Mouse (Mus musculus) embryonic stem cell, embryonic (primary cell): Measurements from ENCODE around the gene Mrpl4.
"Not testable (repeated sequence)": the region's sequence is repeated elsewhere in the genome, so short reads cannot be mapped to it uniquely, and the experiment has no call there.

ENCODE experiments used
- CTCF ChIA-PET, 4 experiments: fragments of 300-600 bp in 2 of 4; fragments of 350-600 bp in 2 of 4; sonication (Branson Sonifier 250); formaldehyde crosslinking; loops; one replicate each; lab custom pipeline; 2022; ENCODE audit warnings: inconsistent platforms in 2 of 4; lab: Charles Lee
- POLR2A ChIA-PET, 4 experiments: fragments of 300-600 bp in 2 of 4; fragments of 350-600 bp in 2 of 4; sonication (Branson Sonifier 250); formaldehyde crosslinking; loops; one replicate each; lab custom pipeline; 2022; ENCODE audit warnings: antibody characterized with exemption in 4 of 4, inconsistent platforms in 1 of 4; lab: Charles Lee

The Mrpl4 gene

DNA sequence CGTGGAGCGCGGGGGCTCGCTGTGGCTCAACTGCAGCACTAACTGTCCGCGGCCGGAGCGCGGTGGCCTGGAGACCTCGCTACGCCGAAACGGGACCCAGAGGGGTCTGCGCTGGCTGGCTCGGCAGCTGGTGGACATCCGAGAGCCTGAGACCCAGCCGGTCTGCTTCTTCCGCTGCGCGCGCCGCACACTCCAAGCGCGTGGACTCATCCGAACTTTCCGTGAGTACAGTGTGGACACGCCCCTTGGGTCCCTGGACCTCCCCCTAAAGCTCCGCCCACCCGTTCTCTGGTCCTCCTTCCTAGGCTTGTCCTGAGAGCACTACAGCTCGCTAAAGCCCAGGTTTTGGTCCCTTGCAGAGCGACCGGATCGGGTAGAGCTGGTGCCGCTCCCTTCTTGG, 30.6 kb downstream of the Mrpl4 start:
- ChIA-PET CTCF (interaction anchor here in 3 of 4 experiments (0.5 to 1.4 kb wide), 20 partner anchors 11 to 381 kb away, joined by 3 to 8 read pairs (median 4); partner anchors contain the start of genes Cdkn2d (in 2 of the 3), Eif3g (in 1 of the 3), Pin1 (in 1 of the 3) and Tyk2 (in 1 of the 3)), POLR2A (interaction anchor here (0.6 to 12.3 kb wide), 49 partner anchors 8 to 513 kb away, joined by 3 to 264 read pairs (median 4); partner anchors contain the start of genes Gm38431 (in 3 of the 4), Icam1 (in 3 of the 4), Raver1 (in 3 of the 4) and Eif3g (in 2 of the 4))

DNA sequence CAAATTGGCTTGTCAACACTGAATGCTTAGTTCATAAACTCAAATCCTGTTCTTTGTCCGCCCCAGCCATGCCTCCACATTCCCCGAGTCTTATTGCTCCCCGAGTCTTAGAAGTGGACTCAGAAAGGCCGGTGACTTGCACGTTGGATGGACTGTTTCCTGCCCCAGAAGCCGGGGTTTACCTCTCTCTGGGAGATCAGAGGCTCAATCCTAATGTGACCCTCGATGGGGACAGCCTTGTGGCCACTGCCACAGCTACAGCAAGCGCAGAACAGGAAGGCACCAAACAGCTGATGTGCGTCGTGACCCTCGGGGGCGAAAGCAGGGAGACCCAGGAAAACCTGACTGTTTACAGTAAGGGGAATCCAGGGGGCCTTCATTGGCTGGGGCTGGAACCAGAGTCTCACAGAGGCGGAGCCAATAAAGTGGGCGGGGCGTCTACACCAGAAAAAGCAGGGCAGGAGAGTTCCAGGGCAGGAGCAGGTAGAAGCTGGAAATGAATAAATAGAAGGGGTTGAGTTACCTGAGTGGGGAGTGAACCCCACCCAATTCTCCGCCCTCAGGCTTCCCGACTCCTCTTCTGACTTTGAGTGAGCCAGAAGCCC, 32.0 kb downstream of the Mrpl4 start:
- ChIA-PET POLR2A (interaction anchor here (0.7 to 7.6 kb wide), 31 partner anchors 9 to 377 kb away, joined by 3 to 55 read pairs (median 4); partner anchors contain the start of genes Gm49373 (in 3 of the 4), Icam1 (in 3 of the 4), Fdx1l (in 2 of the 4) and Gm38431 (in 2 of the 4)), CTCF (interaction anchor here in 2 of 4 experiments (0.7 to 1.4 kb wide), 7 partner anchors 19 to 279 kb away, joined by 3 to 5 read pairs (median 3); partner anchors contain the start of gene Icam1 (in 1 of the 2))

DNA sequence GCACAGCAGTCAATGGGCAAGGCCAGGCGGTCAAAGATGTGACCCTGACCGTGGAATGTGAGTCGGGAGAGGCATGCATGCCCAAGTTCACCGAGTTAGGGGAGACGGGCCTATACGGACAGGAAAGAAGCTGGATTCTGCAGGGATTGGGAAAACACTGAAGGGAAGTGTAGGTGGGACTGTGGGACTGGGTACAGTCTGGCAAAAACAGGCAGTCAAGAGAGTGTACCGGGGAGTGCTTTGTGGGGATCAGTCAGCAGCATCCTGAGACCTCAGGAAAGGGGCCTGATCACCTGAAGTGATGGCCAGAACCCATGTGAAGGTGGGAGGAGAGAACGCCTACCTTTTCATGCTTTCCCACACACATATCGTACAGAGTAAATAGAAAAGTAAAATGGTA, 33.0 kb downstream of the Mrpl4 start:
- ChIA-PET POLR2A (interaction anchor here (0.6 to 7.6 kb wide), 28 partner anchors 9 to 188 kb away, joined by 3 to 55 read pairs (median 4); partner anchors contain the start of genes Gm49373 (in 3 of the 4), Fdx1l (in 2 of the 4), Gm38431 (in 2 of the 4) and Icam1 (in 2 of the 4)), CTCF (interaction anchor here in 2 of 4 experiments (0.5 to 1.4 kb wide), 5 partner anchors 16 to 185 kb away, joined by 3 to 5 read pairs (median 3); partner anchors contain the start of gene Icam1 (in 1 of the 2))

DNA sequence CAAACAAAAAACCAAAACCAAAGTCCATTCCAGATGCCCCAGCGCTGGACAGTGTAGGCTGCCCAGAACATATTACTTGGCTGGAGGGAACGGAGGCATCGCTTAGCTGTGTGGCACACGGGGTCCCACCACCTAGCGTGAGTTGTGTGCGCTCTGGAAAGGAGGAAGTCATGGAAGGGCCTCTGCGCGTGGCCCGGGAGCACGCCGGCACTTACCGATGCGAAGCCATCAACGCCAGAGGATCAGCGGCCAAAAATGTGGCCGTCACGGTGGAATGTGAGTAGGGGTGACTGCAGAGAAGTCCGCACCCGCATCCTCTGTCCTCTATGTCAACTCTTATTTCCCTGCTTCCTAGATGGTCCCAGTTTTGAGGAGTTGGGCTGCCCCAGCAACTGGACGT, 33.6 kb downstream of the Mrpl4 start:
- POLR2A ChIA-PET = interaction anchor here in 2 of 4 experiments (0.5 to 7.6 kb wide), 14 partner anchors 10 to 187 kb away, joined by 3 to 55 read pairs (median 4); partner anchors contain the start of genes Gm38431 (in 2 of the 2), Raver1 (in 2 of the 2), Fdx1l (in 1 of the 2) and Gm49373 (in 1 of the 2)
- CTCF ChIA-PET = interaction anchor here in 2 of 4 experiments (0.9 to 1.2 kb wide), 2 partner anchors 9 to 100 kb away, joined by 3 to 4 read pairs; no protein-coding TSS in a partner anchor

DNA sequence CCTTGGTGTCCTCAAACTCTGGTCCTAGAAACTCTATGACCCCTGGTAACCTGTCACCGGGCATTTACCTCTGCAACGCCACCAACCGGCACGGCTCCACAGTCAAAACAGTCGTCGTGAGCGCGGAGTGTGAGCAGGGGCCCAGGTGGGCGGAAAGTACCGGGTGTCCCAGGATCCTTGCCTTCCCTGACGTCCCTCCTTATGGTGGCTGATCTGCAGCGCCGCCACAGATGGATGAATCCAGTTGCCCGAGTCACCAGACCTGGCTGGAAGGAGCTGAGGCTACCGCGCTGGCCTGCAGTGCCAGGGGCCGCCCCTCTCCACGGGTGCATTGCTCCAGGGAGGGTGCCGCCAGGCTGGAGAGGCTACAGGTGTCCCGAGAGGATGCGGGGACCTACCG, 34.1 kb downstream of the Mrpl4 start:
- ChIA-PET CTCF (interaction anchor here in 2 of 4 experiments (0.9 to 1.2 kb wide), 3 partner anchors 10 to 101 kb away, joined by 3 to 4 read pairs (median 3); no protein-coding TSS in a partner anchor), POLR2A (interaction anchor here in 3 of 4 experiments (0.5 to 7.6 kb wide), 17 partner anchors 10 to 159 kb away, joined by 3 to 55 read pairs (median 4); partner anchors contain the start of genes Gm38431 (in 2 of the 3), Icam1 (in 2 of the 3), Raver1 (in 2 of the 3) and Fdx1l (in 1 of the 3))

DNA sequence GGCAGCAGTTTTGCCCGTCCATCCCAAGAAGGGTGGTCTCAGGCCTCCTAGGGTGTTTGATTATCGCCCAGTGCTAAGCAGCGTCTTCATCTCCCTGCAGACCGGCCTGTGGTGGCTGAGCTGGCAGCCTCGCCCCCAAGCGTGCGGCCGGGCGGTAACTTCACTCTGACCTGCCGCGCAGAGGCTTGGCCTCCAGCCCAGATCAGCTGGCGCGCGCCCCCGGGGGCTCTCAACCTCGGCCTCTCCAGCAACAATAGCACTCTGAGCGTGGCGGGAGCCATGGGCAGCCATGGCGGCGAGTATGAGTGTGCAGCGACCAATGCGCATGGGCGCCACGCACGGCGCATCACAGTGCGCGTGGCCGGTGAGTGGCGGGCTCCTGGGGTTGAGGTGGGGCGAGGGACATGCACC, 34.9 kb downstream of the Mrpl4 start:
- ChIA-PET POLR2A (interaction anchor here in 3 of 4 experiments (0.7 to 7.6 kb wide), 16 partner anchors 11 to 160 kb away, joined by 3 to 55 read pairs (median 5); partner anchors contain the start of genes Gm38431 (in 3 of the 3), Icam1 (in 3 of the 3), Raver1 (in 3 of the 3) and Fdx1l (in 1 of the 3)), CTCF (interaction anchor here in 3 of 4 experiments (0.6 to 2.1 kb wide), 4 partner anchors 7 to 441 kb away, joined by 3 to 6 read pairs (median 3); partner anchors contain the start of gene Icam4 (in 1 of the 3))

DNA sequence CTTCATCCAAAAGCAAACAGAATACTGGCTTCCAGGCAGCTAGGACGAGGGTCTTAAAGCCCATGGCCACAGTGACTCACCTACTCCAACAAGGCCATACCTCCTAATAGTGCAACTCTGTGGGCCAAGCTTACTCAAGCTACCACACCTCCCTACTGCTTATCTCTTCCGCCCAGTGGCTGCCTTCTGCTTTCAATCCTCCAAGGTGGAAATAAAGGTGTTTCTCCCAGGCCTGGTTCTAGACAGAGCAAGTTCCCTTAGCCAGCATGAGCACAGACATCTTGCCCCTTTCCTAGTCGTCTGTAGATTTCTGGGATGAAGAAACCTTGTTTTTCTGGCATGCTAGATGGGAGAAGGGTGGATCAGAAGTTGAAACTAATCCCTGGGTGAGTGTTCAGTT, 37.2 kb downstream of the Mrpl4 start:
- ChIA-PET CTCF (interaction anchor here in 2 of 4 experiments (1.2 to 1.5 kb wide), 2 partner anchors 9 to 121 kb away, joined by 3 to 9 read pairs; no protein-coding TSS in a partner anchor), POLR2A (interaction anchor here (0.5 to 7.6 kb wide), 11 partner anchors 9 to 52 kb away, joined by 3 to 55 read pairs (median 7); partner anchors contain the start of genes Gm38431 (in 2 of the 4), Raver1 (in 2 of the 4), Fdx1l (in 1 of the 4) and Gm49373 (in 1 of the 4))

DNA sequence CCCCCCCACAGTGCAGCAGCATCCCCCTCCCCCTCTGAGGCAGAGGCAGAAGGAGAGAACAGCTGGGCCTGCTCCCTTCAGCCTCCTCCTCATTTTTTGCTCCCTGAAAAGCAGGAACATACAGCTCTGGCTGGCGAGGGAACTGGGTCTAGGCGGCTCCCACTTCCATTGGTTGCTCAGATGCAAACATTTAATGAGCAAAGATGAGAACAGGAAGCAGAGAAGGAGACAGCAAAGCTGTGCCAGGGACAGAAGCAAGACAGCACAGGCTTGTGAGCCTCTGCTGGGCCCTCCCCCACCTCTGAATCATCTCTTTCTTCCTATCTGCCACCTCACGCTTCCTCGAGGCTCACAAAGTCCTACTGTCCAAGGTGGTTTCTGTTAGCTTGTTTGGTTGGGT, 38.8 kb downstream of the Mrpl4 start:
- POLR2A ChIA-PET = interaction anchor here in 2 of 4 experiments (0.6 to 4.5 kb wide), 7 partner anchors 8 to 163 kb away, joined by 3 to 16 read pairs (median 6); partner anchors contain the start of genes Gm38431 (in 1 of the 2), Icam1 (in 1 of the 2), Raver1 (in 1 of the 2) and Zglp1 (in 1 of the 2)
- CTCF ChIA-PET = interaction anchor here in 2 of 4 experiments (0.6 to 1.7 kb wide), 3 partner anchors 10 to 128 kb away, joined by 3 to 5 read pairs (median 4); no protein-coding TSS in a partner anchor

DNA sequence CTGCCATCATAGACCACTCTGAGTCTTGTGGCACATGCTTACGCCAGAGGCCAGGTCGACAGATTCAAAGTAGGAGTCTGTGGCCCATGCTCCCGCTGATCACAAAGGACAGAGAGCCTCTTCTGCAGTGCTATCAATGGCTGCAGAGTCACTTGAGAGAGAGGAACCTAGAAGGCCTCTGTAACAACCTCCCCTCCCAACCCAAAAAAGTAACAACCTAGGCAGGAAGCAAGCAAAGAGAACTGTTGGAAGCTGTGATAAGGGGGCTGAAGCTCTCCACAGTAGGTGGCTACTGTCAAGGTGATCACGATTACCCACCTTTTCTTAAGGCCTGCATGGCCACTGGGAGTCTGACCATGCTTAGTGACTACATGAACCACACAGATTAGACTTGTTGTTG, 41.0 kb downstream of the Mrpl4 start:
- POLR2A ChIA-PET = interaction anchor here in 1 of 4 experiments (1.0 to 1.7 kb wide), 2 partner anchors 9 to 48 kb away, joined by 3 to 9 read pairs; partner anchors contain the start of genes Gm38431 and Raver1
- CTCF ChIA-PET = no interaction called here

DNA sequence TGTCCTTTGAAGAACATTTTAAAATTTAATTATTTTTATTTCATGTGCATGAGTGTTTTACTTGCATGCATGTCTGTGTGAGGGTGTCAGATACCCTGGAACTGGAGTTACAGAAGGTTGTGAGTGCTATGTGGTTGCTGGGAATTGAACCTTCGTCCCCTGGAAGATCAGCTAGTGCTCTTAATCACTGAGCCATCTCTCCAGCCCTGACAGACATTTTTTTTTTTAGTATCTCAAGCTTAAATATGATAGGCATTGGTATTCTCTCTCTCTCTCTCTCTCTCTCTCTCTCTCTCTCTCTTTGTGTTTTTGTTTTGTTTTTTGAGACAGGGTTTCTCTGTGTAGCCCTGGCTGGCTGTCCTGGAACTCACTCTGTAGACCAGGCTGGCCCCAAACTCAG, 42.2 kb downstream of the Mrpl4 start:
- CTCF ChIA-PET = interaction anchor here in 1 of 4 experiments (1.0 to 1.1 kb wide), 2 partner anchors 11 to 14 kb away, joined by 3 read pairs; no protein-coding TSS in a partner anchor
- POLR2A ChIA-PET = not testable (repeated sequence)

DNA sequence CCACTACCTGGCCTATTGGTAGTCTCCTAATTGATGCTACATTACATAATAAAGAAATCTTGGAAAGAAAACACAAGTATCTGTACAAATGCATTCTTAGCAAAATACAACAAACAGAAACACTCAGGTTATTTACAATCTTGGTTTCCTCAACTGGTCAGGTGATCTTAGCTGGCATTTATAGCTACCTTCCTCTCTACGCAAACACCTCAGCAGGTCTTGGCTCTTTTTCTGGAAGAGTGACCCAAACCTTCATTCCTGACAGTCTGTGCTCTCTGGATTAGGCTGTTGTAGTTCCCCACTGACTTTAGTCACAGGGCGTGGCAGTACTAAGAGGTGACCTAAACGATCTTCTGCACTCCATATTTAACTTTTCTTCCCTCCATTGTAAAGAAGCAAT, 42.7 kb downstream of the Mrpl4 start:
- ChIA-PET CTCF (interaction anchor here in 1 of 4 experiments (1.0 to 1.1 kb wide), 2 partner anchors 12 to 14 kb away, joined by 3 read pairs; no protein-coding TSS in a partner anchor), POLR2A (no interaction called here)

DNA sequence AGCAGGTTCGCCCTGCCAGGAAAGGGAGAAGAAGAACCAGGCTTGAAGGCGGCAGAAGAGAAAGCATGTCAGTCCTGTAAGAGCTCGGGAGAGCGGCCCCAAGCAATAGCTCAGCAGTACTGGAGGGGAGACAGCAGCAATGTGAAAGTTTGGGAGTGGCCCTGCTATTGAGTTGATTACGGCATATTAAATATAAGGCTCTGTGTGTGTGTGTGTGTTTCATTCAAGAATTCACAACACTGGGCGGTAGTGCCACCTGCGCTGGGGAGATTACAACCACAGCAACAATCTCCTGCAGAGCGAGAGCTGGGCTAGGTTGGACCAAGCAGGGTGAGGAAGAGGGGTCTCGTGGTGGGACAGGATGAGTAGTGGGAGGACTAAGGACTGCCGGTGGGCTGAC, 49.0 kb downstream of the Mrpl4 start:
- POLR2A ChIA-PET = interaction anchor here in 3 of 4 experiments (1.1 to 2.6 kb wide), 7 partner anchors 12 to 87 kb away, joined by 3 to 14 read pairs (median 3); partner anchors contain the start of genes Gm38431 (in 2 of the 3), Raver1 (in 2 of the 3) and Icam1 (in 1 of the 3)
- CTCF ChIA-PET = interaction anchor here in 3 of 4 experiments (0.6 to 1.7 kb wide), 3 partner anchors 16 to 589 kb away, joined by 3 to 7 read pairs (median 4); no protein-coding TSS in a partner anchor
